Mouse (Mus musculus): Measurements from ENCODE around the gene Rnf227.

The Rnf227 gene

DNA sequence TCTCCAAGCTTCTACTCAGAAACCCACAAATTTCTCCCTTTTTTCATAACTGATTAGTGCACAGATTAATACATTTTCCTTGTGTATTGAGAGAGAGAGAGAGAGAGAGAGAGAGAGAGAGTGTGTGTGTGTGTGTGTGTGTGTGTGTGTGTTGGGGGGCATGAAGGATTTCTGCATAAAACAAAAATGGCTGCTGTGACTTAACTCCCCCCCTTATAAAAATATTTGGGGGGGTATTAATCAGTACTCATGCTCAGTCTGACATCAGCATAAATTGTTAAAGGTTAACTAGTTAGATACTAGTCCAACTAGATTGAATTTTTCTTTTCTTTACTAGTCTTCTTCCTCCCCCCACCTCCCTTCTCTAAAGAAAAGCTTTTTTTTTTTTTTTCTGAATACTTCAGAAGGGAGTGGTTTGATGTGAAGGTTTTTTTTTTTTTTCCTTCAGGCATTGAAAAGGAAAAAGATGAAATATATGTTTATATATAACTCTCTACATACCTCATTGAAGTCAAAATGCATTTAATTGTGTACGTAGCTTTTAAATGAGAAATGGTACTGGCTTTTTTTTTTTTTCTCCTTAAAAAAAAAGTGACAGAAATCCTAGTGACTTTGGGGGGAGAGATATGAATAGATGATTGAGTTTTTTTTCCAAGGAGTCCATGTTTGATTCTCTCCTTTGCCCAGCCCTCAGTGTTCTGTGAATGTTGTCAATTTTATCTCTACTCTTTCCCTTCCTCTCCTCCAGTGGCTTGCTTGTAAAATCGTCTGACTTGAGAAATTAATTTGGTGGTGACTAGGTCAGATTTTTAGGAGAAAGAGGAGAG, 29.9 kb downstream of the Rnf227 start:
- in situ Hi-C loops (cut with MboI, MseI): no loop called here

DNA sequence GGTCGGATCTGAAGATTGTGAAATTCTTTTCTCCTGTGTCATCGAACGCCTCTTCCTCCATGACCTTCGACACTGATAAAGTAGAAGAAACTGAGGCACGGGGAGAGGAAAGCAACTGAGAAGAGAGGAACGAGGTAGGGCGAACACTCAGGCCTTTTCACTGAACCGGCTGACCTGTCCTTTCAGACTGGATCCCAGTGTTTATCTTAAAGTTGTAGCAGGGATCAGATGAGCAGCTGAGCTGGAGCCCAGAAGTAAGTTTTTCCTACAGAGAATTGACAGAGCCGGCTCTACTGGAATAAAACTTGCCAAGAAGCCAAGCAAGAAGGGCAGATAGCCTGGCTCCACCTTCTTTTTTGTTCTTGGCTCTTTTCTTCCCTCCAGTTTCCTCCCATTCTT, 30.6 kb downstream of the Rnf227 start:
- in situ Hi-C loops (cut with MboI, MseI): no loop called here

DNA sequence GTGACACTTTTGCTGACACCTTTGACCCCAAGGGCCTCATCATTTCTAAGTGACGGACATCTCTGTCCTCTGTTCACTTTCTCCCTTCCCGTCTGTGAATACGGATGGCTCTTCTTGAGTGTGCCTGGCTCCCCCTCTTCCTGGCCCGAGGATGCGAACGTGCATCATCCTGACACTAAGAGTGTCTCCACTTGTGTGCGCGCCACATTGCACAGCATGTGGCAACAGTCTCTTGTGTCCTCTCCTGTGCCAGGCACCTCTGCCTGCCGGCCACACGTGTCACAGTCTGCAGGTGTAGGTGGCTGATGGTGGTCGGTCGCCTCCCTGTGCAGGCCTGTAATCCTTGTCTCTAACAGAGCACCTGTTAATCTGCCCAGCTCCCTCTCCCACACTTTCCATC, 31.3 kb downstream of the Rnf227 start:
- in situ Hi-C loops (cut with MboI, MseI): no loop called here

DNA sequence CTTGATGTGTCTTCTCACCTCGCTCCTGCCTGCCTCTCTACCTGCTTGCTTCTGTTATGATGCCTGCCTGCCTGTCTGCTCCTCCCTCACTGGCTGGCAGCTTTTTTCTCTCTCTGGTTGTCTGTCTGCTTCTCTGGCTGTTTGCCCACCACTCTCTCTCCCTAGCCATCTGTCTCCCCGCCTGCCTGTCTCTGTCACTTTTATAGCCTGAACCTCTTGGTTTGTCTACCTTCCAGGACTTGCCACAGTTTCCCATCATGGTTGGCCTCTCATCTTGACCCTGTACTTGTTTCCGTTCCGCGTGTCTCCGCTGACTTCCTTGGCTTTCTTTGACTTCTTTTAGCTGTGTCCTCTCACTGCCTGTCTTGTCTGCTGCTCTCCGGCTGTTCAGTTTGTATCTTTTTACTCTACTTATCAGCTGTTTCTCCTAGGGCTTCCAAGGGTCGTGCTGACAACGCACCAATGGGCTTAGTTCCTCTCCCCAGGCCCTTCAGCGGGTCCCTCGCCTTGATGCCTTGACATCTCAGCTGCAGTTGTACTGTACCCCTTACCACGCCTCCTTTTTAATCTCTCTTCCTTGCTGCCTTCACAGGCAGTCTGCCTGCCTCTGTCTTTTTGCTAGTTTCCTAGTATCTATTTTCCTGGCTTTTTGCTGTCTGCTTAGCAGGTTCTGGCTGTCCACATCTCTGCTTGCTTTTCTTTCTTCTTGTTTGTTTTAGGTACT, 32.0 kb downstream of the Rnf227 start:
- in situ Hi-C loops (cut with MboI, MseI): no loop called here

DNA sequence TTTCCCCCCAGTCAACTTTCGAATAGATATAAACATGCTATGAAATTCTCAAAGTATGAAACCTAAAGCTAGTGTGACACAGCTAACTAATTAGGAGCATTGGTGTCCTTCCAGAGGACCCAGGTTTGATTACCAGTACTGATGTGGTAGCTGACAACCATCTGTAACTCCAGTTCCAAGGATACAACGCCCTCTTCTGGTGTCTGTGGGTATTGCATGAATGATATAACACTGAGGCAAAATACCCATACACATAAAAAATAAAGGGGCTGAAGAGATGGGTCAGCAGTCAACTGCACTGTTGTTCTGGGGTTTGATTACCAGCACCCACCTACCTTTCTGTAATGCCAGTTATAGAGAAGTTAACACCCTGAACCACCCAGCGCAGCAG, 32.5 kb downstream of the Rnf227 start:
- in situ Hi-C loops (cut with MboI, MseI): no loop called here

DNA sequence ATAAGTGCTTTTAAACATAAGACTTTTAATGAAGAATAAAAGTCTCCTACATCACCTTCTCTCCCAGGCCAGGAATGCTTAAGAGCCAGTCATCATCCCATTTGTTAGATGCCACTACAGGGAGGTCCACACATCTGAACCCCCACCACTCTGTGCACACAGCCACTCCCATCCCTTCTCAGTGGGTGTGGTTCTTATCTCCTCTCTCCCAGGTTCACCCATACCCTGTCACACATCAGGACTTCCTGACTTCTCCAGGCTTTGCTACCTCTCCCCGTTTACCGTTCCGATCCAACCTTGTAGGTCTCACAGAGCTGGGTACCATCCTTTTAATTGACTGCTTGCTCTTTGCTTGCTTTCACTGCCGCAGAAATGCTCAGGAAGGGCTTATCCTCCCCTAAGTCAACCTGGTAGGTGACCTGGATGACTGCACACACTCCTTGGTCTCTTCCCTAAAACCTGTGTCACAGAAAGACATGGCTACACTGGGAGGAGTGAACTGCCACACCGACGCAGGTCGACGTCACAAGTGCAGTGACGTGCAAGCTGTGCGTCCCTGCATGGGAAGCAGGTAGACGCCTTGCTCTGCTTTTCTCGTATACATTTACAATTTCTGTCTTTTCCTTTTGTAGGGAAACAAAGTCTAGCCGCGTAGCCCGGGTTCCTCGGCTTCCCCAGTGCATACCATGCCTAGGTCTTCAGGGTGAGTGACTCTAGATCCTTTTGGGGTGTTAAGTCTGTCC, 33.1 kb downstream of the Rnf227 start:
- in situ Hi-C loops (cut with MboI, MseI): no loop called here

DNA sequence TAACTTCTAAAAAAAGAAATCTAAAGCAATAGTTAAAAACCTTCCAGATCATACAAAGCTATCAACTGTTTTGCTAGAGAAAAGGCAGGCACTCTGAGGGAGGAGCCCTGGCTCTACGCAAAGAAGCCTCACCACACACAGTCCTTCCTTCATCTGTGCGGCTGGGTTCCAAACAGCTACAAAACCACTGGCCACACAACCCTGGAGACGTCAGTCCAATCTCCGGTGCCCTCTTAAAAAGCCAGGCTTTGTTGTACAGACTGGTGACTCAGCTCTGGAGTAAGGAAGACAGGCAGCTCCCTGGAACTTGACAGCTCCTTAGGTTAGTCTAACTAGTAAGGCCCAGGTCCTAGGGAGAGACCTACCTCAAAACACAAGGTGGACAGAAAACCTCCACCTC, 35.4 kb downstream of the Rnf227 start:
- in situ Hi-C loops (cut with MboI, MseI): no loop called here

DNA sequence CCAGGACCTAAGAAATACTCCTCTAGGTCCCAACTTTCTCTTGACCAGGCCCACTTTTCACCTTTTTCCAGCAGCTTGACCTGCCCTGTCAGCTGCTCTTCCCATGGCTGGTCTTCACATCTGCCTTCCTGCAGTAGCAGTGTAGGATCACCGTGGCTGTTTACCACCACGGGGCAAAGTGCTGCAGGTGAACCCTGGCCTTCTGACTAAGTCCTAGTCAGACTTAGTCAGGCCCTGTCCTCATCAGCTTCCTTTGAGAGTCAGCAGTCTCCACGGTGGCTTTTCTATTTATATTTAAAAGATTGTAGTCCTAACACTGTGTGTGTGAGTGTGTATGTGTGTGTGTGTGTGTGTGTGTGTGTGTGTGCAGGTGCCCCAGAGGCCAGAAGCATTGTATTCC, 37.5 kb downstream of the Rnf227 start:
- in situ Hi-C loops (cut with MboI, MseI): no loop called here

DNA sequence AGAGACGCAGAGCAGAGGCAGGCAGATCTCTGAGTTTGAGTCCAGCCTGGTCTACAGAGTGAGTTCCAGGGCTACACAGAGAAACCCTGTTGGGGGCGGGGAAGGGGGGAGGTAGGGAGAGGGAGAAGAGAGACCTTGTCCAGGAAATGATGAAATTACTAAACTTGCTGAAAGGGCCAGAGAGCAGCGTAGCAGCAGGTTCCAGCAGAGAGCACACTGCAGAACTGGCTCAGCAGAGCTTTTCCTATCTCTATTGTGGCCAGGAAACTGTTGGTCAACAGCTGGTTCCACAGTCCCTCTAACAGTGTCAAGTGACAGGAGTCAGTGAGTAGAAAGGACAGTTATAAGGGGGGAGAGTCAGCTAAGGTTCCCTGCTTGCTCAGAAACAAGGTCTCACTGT, 39.3 kb downstream of the Rnf227 start:
- in situ Hi-C loops (cut with MboI, MseI): no loop called here

DNA sequence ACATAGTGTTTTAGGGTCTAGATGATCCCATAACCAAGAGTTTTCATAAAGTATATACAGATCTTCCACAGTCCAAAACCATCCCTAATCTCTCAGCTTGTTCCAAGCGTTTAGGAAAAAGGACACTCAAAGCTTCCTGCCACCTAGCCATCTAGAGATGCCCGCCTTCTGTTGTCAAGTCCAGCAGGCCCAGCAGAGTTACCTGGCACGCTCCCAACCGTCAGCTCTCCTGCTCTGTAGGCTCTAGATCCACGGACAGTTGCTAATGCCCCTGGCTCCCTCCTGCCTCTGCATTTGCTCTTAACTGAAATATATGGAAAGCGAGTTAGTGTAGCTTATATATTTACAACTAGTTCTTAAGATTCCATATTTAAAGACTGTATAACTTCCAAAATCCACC, 41.1 kb downstream of the Rnf227 start:
- in situ Hi-C loops (cut with MboI, MseI): loop anchor here (5.0 kb wide), 1 partner anchor 124 kb away; no protein-coding TSS in a partner anchor

DNA sequence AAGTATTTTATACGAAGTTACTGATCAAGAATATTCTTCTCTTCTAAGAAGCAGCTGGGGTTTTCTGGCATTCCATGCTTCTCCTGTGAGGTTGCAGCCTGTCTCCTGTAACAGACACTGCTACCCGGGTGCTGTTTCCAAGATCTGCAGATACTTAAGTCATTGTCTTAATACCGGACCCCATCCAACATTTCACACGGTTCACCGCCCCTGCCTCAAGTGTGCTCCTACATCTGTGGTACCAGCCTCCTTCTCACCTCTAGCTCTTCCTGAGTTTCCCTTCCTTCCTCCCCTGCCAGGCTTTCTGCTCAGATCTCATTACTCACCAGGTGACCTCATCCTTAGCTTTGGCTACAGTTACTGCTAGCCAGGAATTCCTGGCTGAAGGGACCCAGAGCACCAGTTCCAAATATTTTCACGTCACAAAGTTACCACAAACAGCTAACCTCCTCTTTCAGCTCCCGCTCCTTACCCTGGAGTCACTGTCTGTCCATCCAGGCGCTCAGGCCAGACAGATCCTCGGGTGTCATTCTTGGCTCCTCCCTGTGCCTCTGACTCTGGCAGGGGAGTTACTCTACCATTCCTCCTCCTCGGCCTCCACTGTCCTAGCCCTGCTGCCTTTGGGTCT, 42.3 kb downstream of the Rnf227 start:
- in situ Hi-C loops (cut with MboI, MseI): loop anchor here (5.0 kb wide), 1 partner anchor 125 kb away; no protein-coding TSS in a partner anchor

DNA sequence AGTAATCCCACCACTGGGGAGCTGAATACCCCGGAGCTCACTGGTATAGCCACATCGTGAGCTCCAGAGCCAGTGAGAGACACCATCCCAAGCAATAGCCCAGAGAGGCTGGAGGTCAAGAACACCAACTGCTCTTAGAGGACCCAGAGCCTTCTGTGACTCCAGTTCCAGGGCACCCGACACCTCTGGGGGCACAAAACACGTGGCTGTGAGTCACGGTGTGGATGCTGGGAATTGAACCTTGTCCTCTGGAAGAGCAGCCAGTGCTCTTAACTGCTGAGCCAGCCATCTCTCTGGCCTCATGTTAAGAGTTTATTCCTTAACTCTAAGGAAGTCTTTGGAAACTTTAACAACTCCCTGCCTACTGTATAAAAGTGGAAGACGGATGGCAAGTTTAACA, 44.7 kb downstream of the Rnf227 start:
- in situ Hi-C loops (cut with MboI, MseI): loop anchor here (5.0 kb wide), 2 partner anchors 53 to 128 kb away; no protein-coding TSS in a partner anchor

DNA sequence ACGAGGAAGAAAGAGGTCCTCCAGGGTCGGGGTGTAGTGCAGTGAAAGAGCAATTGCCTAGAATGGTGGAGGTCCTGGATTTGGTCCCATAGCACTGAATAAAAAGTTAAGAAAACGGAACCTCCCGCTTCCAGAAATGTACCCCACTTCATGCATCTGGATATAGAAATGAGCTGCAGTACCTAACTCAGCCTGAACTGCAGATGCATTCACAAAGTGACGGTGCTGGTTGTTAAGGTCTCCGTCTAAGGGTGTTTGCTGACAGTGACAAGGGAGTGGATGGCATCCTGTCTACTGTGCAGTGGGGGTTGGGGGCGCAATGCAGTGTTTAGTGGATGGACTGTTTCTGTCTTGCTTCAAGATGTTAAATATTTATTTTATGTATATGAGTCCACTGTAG, 46.5 kb downstream of the Rnf227 start:
- in situ Hi-C loops (cut with MboI, MseI): loop anchor here (5.0 kb wide), 1 partner anchor 54 kb away; no protein-coding TSS in a partner anchor

DNA sequence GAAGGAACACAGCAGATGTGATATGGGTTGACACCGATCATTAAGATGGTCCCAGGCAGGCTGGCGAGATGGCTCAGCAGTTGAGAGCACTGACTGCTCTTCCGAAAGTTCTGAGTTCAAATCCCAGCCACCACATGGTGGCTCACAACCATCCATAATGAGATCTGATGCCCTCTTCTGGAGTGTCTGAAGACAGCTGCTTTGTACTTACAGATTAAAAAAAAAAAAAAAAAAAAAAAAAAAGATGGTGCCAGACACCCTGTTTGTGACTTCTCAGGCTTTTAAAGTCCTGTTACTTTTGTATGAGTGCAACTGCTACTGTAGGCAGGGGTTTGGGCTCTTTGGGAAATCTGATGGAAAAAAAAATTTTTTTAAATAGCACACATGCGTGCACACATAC, 48.4 kb downstream of the Rnf227 start:
- in situ Hi-C loops (cut with MboI, MseI): loop anchor here (5.0 kb wide), 1 partner anchor 56 kb away; no protein-coding TSS in a partner anchor

DNA sequence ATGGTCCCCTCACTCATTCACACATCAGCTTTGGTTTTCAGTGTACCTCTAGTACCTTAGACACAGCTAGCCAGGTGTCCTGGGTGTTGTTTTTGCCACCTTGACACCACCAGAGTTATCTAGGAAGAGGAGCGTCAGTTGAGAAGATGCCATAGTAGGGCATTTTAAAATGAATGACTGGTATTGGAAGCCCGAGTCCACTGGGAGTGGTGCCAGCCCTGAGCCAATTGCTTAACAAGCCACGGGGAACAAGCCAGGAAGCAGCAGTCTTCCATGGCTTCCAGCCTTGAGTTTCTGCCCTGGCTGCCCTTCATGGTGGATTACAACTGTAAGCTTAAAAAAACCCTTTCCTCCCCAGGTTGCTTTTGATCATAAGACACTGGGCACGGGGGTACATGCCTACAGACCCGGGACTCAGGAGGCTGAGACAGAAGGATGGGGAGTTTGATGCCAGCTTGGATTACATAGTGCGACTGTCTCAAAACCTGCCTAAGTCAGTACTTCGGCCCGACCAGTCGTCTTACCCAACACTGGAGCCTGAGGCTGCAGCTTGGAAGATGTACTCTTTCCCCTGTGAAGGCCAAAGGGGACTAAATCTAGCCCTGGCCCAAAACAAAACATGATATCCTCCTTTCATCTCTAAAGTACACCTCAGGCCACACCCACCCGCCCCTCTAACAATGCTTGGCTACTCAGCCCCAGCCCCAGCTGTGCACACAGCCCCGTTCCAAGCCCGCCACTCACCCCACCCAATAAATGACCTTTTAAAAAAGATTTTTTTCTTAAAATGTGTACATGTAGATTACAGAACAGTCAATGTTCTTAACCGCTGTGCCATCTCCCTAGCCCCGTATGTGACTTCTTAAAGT, 49.5 kb downstream of the Rnf227 start:
- in situ Hi-C loops (cut with MboI, MseI): loop anchor here (5.0 kb wide), 1 partner anchor 57 kb away; no protein-coding TSS in a partner anchor

DNA sequence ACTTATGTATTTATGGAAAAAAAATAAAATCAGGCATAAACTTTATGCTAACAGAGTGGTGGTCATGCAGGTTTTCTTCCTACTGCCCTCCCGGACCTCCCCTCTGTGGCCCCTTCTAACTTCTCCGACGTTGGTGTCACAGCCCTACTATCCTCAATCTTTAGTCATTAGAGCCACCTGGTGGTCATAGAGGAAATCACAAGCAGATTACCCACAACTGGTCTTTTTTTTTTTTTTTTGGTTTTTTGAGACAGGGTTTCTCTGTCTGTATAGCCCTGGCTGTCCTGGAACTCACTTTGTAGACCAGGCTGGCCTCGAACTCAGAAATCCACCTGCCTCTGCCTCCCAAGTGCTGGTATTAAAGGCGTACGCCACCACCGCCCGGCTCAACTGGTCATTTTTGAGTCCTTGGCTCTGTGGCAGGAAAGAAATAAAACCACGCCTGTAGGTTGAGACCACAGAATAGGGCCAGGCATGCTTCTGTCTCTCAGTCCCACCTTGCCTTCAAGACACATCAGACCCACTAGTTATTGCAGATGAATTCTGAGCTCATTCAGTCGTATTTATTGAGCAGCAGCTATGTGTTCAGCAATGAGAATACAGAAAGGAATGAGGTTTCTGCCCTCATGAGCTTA, 50.3 kb downstream of the Rnf227 start:
- in situ Hi-C loops (cut with MboI, MseI): no loop called here

Data from regulatory T cell (primary cell).